ENCODE assay signal across 8 mouse cellular contexts in the genomic region with DNA sequence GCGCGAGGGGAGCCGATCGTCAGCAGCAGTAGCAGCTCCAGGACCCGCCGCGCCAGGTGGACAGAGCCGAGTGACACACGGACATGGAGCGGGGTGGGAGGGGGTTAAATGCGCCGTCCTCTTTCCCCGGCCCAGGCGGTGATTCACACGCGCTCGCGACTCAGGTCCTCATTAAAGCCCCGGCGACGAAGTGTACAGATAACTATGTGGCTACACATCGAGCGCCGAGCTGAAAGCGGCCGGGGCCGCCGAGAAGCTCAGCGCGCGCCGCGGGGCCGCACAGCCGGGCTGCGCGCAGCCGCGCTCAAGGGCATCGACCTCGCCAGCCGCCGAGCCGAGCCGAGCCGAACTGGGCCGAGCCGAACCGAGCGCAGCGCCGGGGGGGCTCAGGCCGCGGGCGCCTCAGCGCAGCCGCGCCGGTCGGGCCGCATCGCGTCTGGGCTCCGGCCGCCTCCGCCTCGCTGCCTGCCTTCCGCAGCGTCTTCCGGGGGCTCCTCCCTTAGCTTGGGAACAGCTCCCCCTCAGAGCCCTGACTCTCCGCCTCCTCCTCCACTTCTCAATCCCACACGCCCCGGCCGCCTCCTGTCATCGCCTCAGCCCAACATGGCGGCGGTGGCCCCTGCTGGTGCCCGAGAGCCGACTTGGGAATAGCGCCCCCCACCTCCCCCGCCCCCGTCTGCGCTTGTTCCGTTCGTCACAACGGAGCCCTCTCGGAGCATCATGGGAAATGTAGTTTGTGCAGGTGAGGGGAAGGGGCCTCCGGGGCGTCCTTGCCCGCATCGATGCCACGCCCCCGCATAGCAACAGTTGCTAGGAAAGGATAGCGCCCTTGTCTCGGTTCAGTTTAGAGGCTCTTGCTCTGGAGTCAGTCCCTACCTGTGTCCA. TPM values are rescaled to one million over a fixed set of nuclear protein-coding genes. Genes with fewer than 3 reads are reported as not detected.
A peak's percentile ranks its signal among the peaks of the same experiment; 100 is the strongest.
DNase-seq lines count a peak whose midpoint lies in the region; ATAC-seq and TF ChIP-seq lines count a peak whose summit lies in the region.

Ubl3 (minus strand) TSS at position 603 of the 885 bp plus-strand sequence.

- H3K4me2 ChIP-seq in forebrain, embryonic 16.5 days (ENCODE audit: low read length), result peak within 1 kb of the TSS; percentile 68
- peak within 1 kb of the TSS; percentile 80 for H3K4me2 ChIP-seq in lung, embryonic 14.5 days

- intact Hi-C loops in heart, postnatal 36 days (cut with DNase I), result loop anchor here (5.0 to 10.0 kb wide), 3 partner anchors 155 to 632 kb away; partner anchors contain the start of genes Hmgb1 and Uspl1

- DNase-seq in ES-E14 (ENCODE audit: low read depth, low spot score), result peak; percentile 99
- peak; percentile 92 to 93 for DNase-seq in cerebellum, adult 18-20 months
- DNase-seq in heart, postnatal 36 days, result peak; percentile 88 to 92
- peak; percentile 88 to 92 for DNase-seq in layer of hippocampus, adult 2 months (ENCODE audit: low spot score in 2 of 2)
- peak; percentile 97 for DNase-seq in lung, embryonic 14.5 days
- DNase-seq in thymus, adult 2 months, result peak; percentile 93

- peak; percentile 53 for TF ChIP-seq CTCF in layer of hippocampus, adult 2 months (conservative IDR thresholded peaks at IDR 0.05)
- TF ChIP-seq CTCF in lung, embryonic 14.5 days (IDR thresholded peaks at IDR 0.05; ENCODE audit: low read depth), result peak; percentile 55
- no peak for TF ChIP-seq CTCF in olfactory bulb, adult 2 months (IDR thresholded peaks at IDR 0.05; ENCODE audit: insufficient read depth, low read depth, low read length)
- peak; percentile 51; the same call in 1 of the 2 replicates for TF ChIP-seq CTCF in thymus, adult 2 months (IDR thresholded peaks at IDR 0.05; ENCODE audit: borderline replicate concordance, control insufficient read depth, extremely low read depth, insufficient read depth, low read length, poor library complexity)

- H3K36me3 ChIP-seq in ES-E14 (ENCODE audit: control insufficient read depth, insufficient read depth, low read length, poor library complexity, severe bottlenecking), result no peaks in the 10 kb centered on the region
- no peaks in the 10 kb centered on the region for H3K36me3 ChIP-seq in forebrain, embryonic 16.5 days (ENCODE audit: control insufficient read depth, insufficient read depth)
- H3K36me3 ChIP-seq in lung, embryonic 14.5 days (ENCODE audit: insufficient read depth), result no peaks in the 10 kb centered on the region
- no peaks in the 10 kb centered on the region for H3K36me3 ChIP-seq in thymus, adult 2 months (ENCODE audit: control insufficient read depth, insufficient read depth, low read length)

- peak within 1 kb of the TSS; percentile 72 for H3K27ac ChIP-seq in ES-E14 (ENCODE audit: insufficient read depth, low read depth, low read length, poor library complexity, severe bottlenecking)
- peak within 1 kb of the TSS; percentile 97 for H3K27ac ChIP-seq in forebrain, embryonic 16.5 days (ENCODE audit: low read length)
- H3K27ac ChIP-seq in layer of hippocampus, adult 2 months, result peak within 1 kb of the TSS; percentile 97
- H3K27ac ChIP-seq in lung, embryonic 14.5 days (ENCODE audit: low read depth), result peak within 1 kb of the TSS; percentile 98
- peak within 1 kb of the TSS; percentile 80 for H3K27ac ChIP-seq in olfactory bulb, adult 2 months (ENCODE audit: insufficient read depth, low read depth, low read length)
- peak within 1 kb of the TSS; percentile 39 for H3K27ac ChIP-seq in thymus, adult 2 months (ENCODE audit: control insufficient read depth, insufficient read depth, low read length)

- WGBS in forebrain, embryonic 16.5 days, result under 1% methylated on average over 76 of the region's 95 CpGs
- WGBS in lung, embryonic 14.5 days, result under 1% methylated on average over 86 of the region's 95 CpGs
- 3% methylated on average over 93 of the region's 95 CpGs for WGBS in olfactory bulb, adult 2 months
- WGBS in thymus, adult 2 months, result 1% methylated on average over 94 of the region's 95 CpGs

- TF ChIP-seq POLR2A in olfactory bulb, adult 2 months (IDR thresholded peaks at IDR 0.05; ENCODE audit: insufficient read depth, low read depth, low read length), result peak; percentile 88; the same call in 1 of the 2 replicates
- no peak; the same call in none of the 2 replicates for TF ChIP-seq POLR2A in thymus, adult 2 months (IDR thresholded peaks at IDR 0.05; ENCODE audit: control insufficient read depth, extremely low read depth, insufficient read depth, low read length, poor library complexity)

- H3K4me1 ChIP-seq in ES-E14 (ENCODE audit: control insufficient read depth in 2 of 2, insufficient read depth in 2 of 2, low read length in 2 of 2, poor library complexity in 1 of 2), result peaks cover 9 to 17% of the 10 kb centered on the region in 2 experiments
- peaks cover 31% of the 10 kb centered on the region for H3K4me1 ChIP-seq in forebrain, embryonic 16.5 days (replicated peaks; ENCODE audit: control insufficient read depth, insufficient read depth, low read length)
- H3K4me1 ChIP-seq in lung, embryonic 14.5 days (ENCODE audit: insufficient read depth), result peaks cover 23% of the 10 kb centered on the region
- peaks cover 13% of the 10 kb centered on the region for H3K4me1 ChIP-seq in olfactory bulb, adult 2 months (ENCODE audit: control insufficient read depth, insufficient read depth, low read length)
- H3K4me1 ChIP-seq in thymus, adult 2 months (replicated peaks; ENCODE audit: control insufficient read depth, insufficient read depth, low read length), result peaks cover 21% of the 10 kb centered on the region

- no peaks in the 10 kb centered on the region for H3K27me3 ChIP-seq in forebrain, embryonic 16.5 days (replicated peaks; ENCODE audit: control insufficient read depth, insufficient read depth, low read length)
- H3K27me3 ChIP-seq in lung, embryonic 14.5 days (ENCODE audit: insufficient read depth, low read length), result no peaks in the 10 kb centered on the region
- H3K27me3 ChIP-seq in thymus, adult 2 months (ENCODE audit: control insufficient read depth, insufficient read depth, low read length), result no peaks in the 10 kb centered on the region

- peak within 1 kb of the TSS; percentile 90 for H3K9ac ChIP-seq in ES-E14 (ENCODE audit: insufficient read depth, low read depth, low read length, poor library complexity, severe bottlenecking)
- peak within 1 kb of the TSS; percentile 78 for H3K9ac ChIP-seq in forebrain, embryonic 16.5 days (replicated peaks; ENCODE audit: low read depth, low read length)
- peak within 1 kb of the TSS; percentile 77 for H3K9ac ChIP-seq in lung, embryonic 14.5 days

- in situ Hi-C loops in ES-E14 (cut with MboI; ENCODE audit: low sequenced_read_pairs in 2 of 2, unreplicated experiment in 2 of 2), result no loop called here

- ATAC-seq in forebrain, embryonic 16.5 days, result peak; percentile 95
- peak; percentile 97 for ATAC-seq in lung, embryonic 14.5 days (ENCODE audit: insufficient read depth)

- peak within 1 kb of the TSS; percentile 80 to 94 for H3K4me3 ChIP-seq in ES-E14 (ENCODE audit: insufficient read depth in 1 of 2, low read depth in 1 of 2, low read length in 2 of 2, poor library complexity in 1 of 2, severe bottlenecking in 1 of 2)
- peak within 1 kb of the TSS; percentile 77 for H3K4me3 ChIP-seq in forebrain, embryonic 16.5 days (replicated peaks; ENCODE audit: low read length)
- peak within 1 kb of the TSS; percentile 70 for H3K4me3 ChIP-seq in layer of hippocampus, adult 2 months
- H3K4me3 ChIP-seq in lung, embryonic 14.5 days (ENCODE audit: low read depth, low read length), result peak within 1 kb of the TSS; percentile 68
- peak within 1 kb of the TSS; percentile 83 for H3K4me3 ChIP-seq in olfactory bulb, adult 2 months (ENCODE audit: insufficient read depth, low read depth, low read length)
- H3K4me3 ChIP-seq in thymus, adult 2 months (ENCODE audit: control insufficient read depth, insufficient read depth, low read length), result peak within 1 kb of the TSS; percentile 84

- no peaks in the 10 kb centered on the region for H3K9me3 ChIP-seq in ES-E14 (ENCODE audit: control insufficient read depth, insufficient read depth, low read depth, low read length)
- no peaks in the 10 kb centered on the region for H3K9me3 ChIP-seq in forebrain, embryonic 16.5 days (ENCODE audit: control insufficient read depth, low read length)
- no peaks in the 10 kb centered on the region for H3K9me3 ChIP-seq in lung, embryonic 14.5 days (ENCODE audit: low read depth, low read length)

TF ChIP-seq in ES-E14, 5 proteins besides CTCF, POLR2A, EP300 and RAD21:
- TF ChIP-seq MAFK (IDR thresholded peaks at IDR 0.05; ENCODE audit: insufficient read depth, low read depth, low read length) (no peak), HCFC1 (IDR thresholded peaks at IDR 0.05; ENCODE audit: borderline replicate concordance, insufficient read depth, low read length) (peak; percentile 95)

RNA-seq across cellular contexts. Expression of gene Ubl3, which starts in this region (rescaled TPM):
- total RNA-seq in ES-E14 (2012; rRNA removed), result 75.0 and 92.5 TPM in 2 replicates
- polyA plus RNA-seq in forebrain, embryonic 16.5 days (2015; fragmentation: Nextera tagmentation; extraction: Ambion mirVana), result 75.7 and 84.2 TPM in 2 replicates
- 10 to 100 TPM; 90.7 to 96.1 TPM for total RNA-seq in heart, postnatal 36 days (2021)
- 100 to 1,000 TPM; 221 to 227 TPM for total RNA-seq in layer of hippocampus, adult 2 months (2021)
- polyA plus RNA-seq in lung, embryonic 14.5 days (2014; fragmentation: Nextera tagmentation; extraction: Ambion mirVana), result 86.3 and 89.0 TPM in 2 replicates
- polyA plus RNA-seq in olfactory bulb, adult 2 months (2012; ENCODE audit: insufficient read depth, insufficient read length, low replicate concordance, missing spikeins), result not detected in 2 replicates
- 45.3 and 48.2 TPM in 2 replicates for polyA plus RNA-seq in thymus, adult 2 months (2012; rRNA removed)

Comparison
In these comparisons a context has a peak if more than half of its experiments do, and no peak if none do; other contexts are left out.
1. Peak in every context shown above with its lines: DNase-seq, ATAC-seq, H3K4me3 ChIP-seq and H3K27ac ChIP-seq.
2. H3K27ac ChIP-seq: peak in every context shown above with its lines; median percentile 98 in lung, embryonic 14.5 days; 97 in forebrain, embryonic 16.5 days; 97 in layer of hippocampus, adult 2 months; 80 in olfactory bulb, adult 2 months; 72 in ES-E14; 39 in thymus, adult 2 months.